Mouse (Mus musculus): ENCODE measurements around the gene D930048N14Rik. TPM values are rescaled to one million over a fixed set of nuclear protein-coding genes. Genes with fewer than 3 reads are reported as not detected.
A peak's percentile ranks its signal among the peaks of the same experiment; 100 is the strongest.
"Not testable (repeated sequence)": the region's sequence is repeated elsewhere in the genome, so short reads cannot be mapped to it uniquely, and the experiment has no call there.

Gene D930048N14Rik
- polyA plus RNA-seq, 1 experiment from 2014 or later: 0.97 TPM

DNA sequence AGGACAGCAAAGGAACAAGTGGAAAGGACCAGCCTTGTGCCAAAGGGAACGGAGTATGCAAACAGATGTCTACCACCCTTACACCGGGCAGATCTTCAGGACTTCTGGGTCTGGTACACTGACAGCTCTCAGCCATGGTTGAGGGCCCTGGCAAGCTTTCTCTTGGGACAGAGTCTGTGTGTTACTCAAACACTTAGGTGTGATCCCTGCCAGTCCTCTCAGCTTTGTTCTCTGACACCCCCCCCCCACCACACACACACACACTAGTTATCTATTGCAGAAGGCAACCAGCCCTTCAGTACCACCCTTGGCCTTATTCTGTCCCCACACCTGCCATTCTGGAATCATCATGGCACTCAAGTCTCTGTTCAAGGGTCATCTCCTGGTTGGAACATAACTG, 29.0 kb upstream of the D930048N14Rik start:
- H3K36me3 ChIP-seq (ENCODE audit: control insufficient read depth, insufficient read depth, low read length): peaks cover 36% of the 10 kb centered on the region
- H3K27me3 ChIP-seq (ENCODE audit: control insufficient read depth, insufficient read depth, low read length): no peaks in the 10 kb centered on the region
- no peak for ATAC-seq (replicated peaks; ENCODE audit: insufficient number of reproducible peaks, low FRiP score, low TSS enrichment)
- peaks cover 16% of the 10 kb centered on the region; the same call in 1 of the 2 replicates for H3K4me1 ChIP-seq (ENCODE audit: control insufficient read depth, insufficient read depth, low read length)
- no peak overlapping the region for H3K27ac ChIP-seq (ENCODE audit: low read depth, low read length)
- H3K9ac ChIP-seq (ENCODE audit: low read depth, low read length): no peak overlapping the region
- H3K9me3 ChIP-seq (replicated peaks; ENCODE audit: control insufficient read depth, low read length): no peaks in the 10 kb centered on the region
- H3K4me3 ChIP-seq (ENCODE audit: low read depth, low read length): no peak overlapping the region
- H3K4me2 ChIP-seq: no peak overlapping the region
- WGBS (ENCODE audit: insufficient replicate concordance): 97% methylated on average over 2 of the region's 2 CpGs

DNA sequence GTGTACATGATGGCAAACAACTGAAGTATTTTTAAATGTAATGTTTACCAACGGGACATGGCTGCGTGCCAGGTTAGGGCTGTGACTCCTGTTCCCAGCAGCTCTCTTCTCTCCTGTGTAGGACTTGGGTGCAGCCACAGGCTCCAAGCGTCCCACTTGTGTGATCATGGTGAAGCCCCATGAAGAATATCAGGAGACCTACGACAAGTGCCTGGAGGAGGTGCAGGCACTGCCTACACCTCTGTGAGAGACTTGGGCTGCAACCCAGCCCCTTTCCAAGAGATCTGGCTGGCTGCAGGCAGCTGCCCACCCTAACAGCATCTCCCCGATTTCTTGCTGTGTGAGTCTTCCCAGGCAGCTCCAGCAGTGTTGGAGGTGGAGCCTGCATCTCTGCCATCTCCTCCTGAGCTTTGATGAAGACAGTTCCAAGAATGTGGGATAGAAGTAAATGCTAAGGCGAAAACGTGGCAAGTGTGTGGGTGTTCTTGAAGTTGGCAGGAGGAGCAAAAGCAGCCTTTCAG, 27.7 kb upstream of the D930048N14Rik start:
- Histone ChIP-seq H3K4me3 (ENCODE audit: low read depth, low read length) (no peak overlapping the region), H3K36me3 (ENCODE audit: control insufficient read depth, insufficient read depth, low read length) (peaks cover 40% of the 10 kb centered on the region), H3K27me3 (ENCODE audit: control insufficient read depth, insufficient read depth, low read length) (no peaks in the 10 kb centered on the region), H3K9me3 (replicated peaks; ENCODE audit: control insufficient read depth, low read length) (no peaks in the 10 kb centered on the region), H3K9ac (ENCODE audit: low read depth, low read length) (no peak overlapping the region), H3K4me2 (no peak overlapping the region), H3K27ac (ENCODE audit: low read depth, low read length) (no peak overlapping the region), H3K4me1 (ENCODE audit: control insufficient read depth, insufficient read depth, low read length) (peaks cover 16% of the 10 kb centered on the region; the same call in 1 of the 2 replicates)
- no peak for ATAC-seq (replicated peaks; ENCODE audit: insufficient number of reproducible peaks, low FRiP score, low TSS enrichment)
- 84% methylated on average over 7 of the region's 7 CpGs for WGBS (ENCODE audit: insufficient replicate concordance)

DNA sequence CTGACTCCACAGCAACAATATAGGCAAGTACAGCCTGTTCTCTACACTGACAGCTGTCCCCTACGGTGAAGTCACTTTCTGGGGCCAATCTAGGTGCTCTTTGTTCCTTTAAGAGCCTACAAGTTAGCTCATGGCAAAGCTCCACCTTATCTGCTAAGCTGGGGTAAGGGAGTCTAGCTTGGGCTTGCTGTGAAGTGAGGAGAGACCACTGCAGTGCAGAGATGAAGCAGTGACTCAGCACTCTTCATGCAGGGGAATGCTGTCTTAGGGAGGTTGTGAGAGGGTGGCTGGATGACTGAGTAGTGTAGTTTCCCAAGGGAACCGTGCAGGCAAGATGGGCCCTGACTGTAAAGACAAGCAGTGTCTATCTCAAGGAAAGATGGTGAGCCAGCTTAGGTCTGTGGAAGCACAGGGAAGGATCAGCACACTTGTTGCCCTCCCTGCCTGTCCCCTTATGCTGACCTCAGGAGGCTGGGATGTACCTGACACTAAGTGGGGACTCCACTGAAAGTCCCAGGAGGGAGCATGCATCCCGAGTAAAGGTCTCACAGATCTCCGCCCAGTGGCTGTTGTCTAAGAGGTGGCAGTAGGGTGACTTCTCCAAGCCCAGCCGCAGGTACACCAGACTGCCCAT, 25.4 kb upstream of the D930048N14Rik start:
- Histone ChIP-seq H3K4me2 (no peak overlapping the region), H3K27me3 (ENCODE audit: control insufficient read depth, insufficient read depth, low read length) (no peaks in the 10 kb centered on the region), H3K9me3 (replicated peaks; ENCODE audit: control insufficient read depth, low read length) (no peaks in the 10 kb centered on the region), H3K4me1 (ENCODE audit: control insufficient read depth, insufficient read depth, low read length) (peaks cover 15% of the 10 kb centered on the region; the same call in 1 of the 2 replicates), H3K27ac (ENCODE audit: low read depth, low read length) (no peak overlapping the region), H3K9ac (ENCODE audit: low read depth, low read length) (no peak overlapping the region), H3K4me3 (ENCODE audit: low read depth, low read length) (no peak overlapping the region), H3K36me3 (ENCODE audit: control insufficient read depth, insufficient read depth, low read length) (peaks cover 45% of the 10 kb centered on the region)
- 0 out of 2 replicates have a peak, but pooled peaks have one; percentile 15 for ATAC-seq (replicated peaks; ENCODE audit: insufficient number of reproducible peaks, low FRiP score, low TSS enrichment)
- WGBS (ENCODE audit: insufficient replicate concordance): 76% methylated on average over 5 of the region's 5 CpGs

DNA sequence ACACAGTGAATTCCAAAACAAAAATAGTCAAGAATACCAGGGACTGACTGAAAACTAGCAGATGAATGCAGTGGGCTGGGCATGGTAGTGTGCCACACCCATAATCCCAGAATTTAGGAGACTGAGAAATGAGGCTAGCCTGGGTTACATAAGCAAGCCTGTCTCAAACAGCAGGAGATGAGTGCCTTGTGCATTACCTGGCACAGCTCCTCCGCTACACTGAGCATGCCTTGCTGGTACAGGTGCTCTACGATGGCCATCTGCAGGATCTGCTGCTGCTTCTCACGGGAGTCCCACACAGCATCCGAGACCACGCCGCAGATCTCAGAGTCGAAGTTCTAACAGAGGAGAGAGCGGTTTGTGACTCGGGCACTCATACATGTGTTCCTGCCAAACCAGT, 23.3 kb upstream of the D930048N14Rik start:
- no peaks in the 10 kb centered on the region for H3K27me3 ChIP-seq (ENCODE audit: control insufficient read depth, insufficient read depth, low read length)
- 89% methylated on average over 9 of the region's 9 CpGs for WGBS (ENCODE audit: insufficient replicate concordance)
- H3K4me1 ChIP-seq (ENCODE audit: control insufficient read depth, insufficient read depth, low read length): peaks cover 4% of the 10 kb centered on the region; the same call in 1 of the 2 replicates
- no peak overlapping the region for H3K4me2 ChIP-seq
- H3K27ac ChIP-seq (ENCODE audit: low read depth, low read length): no peak overlapping the region
- no peak overlapping the region for H3K9ac ChIP-seq (ENCODE audit: low read depth, low read length)
- no peaks in the 10 kb centered on the region for H3K9me3 ChIP-seq (replicated peaks; ENCODE audit: control insufficient read depth, low read length)
- no peak overlapping the region for H3K4me3 ChIP-seq (ENCODE audit: low read depth, low read length)
- H3K36me3 ChIP-seq (ENCODE audit: control insufficient read depth, insufficient read depth, low read length): peaks cover 41% of the 10 kb centered on the region
- no peak for ATAC-seq (replicated peaks; ENCODE audit: insufficient number of reproducible peaks, low FRiP score, low TSS enrichment)

DNA sequence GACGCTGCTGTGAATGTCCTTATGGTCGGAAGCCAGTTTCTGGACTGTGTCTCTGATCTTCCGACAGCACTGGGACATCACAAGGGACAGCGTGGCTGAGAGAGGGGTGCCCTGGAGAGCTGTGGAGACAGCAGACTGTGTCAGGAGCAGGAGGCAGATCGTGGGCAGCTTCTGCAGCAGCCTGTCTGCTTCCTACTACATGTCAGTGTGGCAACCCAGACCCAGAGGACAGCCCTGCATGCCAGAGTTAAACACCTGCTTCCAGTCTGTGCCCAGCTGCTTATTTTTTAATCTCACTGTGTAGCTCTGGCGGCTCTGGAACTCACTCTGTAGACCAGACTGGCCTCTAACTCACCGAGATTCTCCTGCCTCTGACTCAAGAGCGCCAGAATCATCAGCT, 22.8 kb upstream of the D930048N14Rik start:
- WGBS (ENCODE audit: insufficient replicate concordance): 78% methylated on average over 8 of the region's 8 CpGs
- no peak overlapping the region for H3K9ac ChIP-seq (ENCODE audit: low read depth, low read length)
- H3K4me1 ChIP-seq (ENCODE audit: control insufficient read depth, insufficient read depth, low read length): peaks cover 4% of the 10 kb centered on the region; the same call in 1 of the 2 replicates
- no peak overlapping the region for H3K27ac ChIP-seq (ENCODE audit: low read depth, low read length)
- H3K4me2 ChIP-seq: no peak overlapping the region
- H3K36me3 ChIP-seq (ENCODE audit: control insufficient read depth, insufficient read depth, low read length): peaks cover 36% of the 10 kb centered on the region
- ATAC-seq (replicated peaks; ENCODE audit: insufficient number of reproducible peaks, low FRiP score, low TSS enrichment): no peak
- H3K4me3 ChIP-seq (ENCODE audit: low read depth, low read length): no peak overlapping the region
- no peaks in the 10 kb centered on the region for H3K27me3 ChIP-seq (ENCODE audit: control insufficient read depth, insufficient read depth, low read length)
- H3K9me3 ChIP-seq (replicated peaks; ENCODE audit: control insufficient read depth, low read length): no peaks in the 10 kb centered on the region

DNA sequence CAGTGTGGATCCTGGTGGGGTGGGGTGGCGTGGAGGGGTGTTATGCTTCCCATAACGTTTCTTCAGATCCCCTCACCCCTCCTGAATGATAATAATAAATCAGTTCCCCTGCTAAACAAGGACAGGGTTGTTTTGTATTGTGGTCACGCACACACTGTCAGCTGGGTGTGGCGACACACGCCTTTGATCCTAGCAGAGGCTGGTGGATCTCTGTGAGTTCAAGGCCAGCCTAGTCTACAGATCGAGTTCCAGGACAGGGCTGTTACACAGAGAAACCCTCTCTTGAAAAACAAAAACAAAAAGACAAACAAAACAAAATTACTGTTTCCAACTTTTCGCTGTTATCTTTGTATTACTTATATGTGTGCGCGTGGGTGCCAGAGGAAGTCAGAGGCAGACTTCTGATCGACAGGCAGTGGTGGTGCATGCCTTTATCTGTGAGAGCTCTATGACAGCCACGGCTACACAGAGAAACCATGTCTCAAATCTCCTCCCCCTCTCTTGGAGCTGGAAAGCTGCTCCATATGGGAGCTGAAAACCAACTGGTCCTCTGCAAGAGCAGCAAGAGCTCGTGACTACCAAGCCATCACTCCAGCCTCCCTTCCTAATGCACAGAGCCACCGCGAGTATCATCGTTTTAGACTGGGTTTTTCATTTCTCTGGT, 21.0 kb upstream of the D930048N14Rik start:
- no peaks in the 10 kb centered on the region for H3K9me3 ChIP-seq (replicated peaks; ENCODE audit: control insufficient read depth, low read length)
- H3K9ac ChIP-seq (ENCODE audit: low read depth, low read length): no peak overlapping the region
- no peak overlapping the region for H3K4me2 ChIP-seq
- no peaks in the 10 kb centered on the region for H3K27me3 ChIP-seq (ENCODE audit: control insufficient read depth, insufficient read depth, low read length)
- ATAC-seq (replicated peaks; ENCODE audit: insufficient number of reproducible peaks, low FRiP score, low TSS enrichment): no peak
- peaks cover 4% of the 10 kb centered on the region; the same call in 1 of the 2 replicates for H3K4me1 ChIP-seq (ENCODE audit: control insufficient read depth, insufficient read depth, low read length)
- H3K27ac ChIP-seq (ENCODE audit: low read depth, low read length): no peak overlapping the region
- 81% methylated on average over 15 of the region's 15 CpGs for WGBS (ENCODE audit: insufficient replicate concordance)
- no peak overlapping the region for H3K4me3 ChIP-seq (ENCODE audit: low read depth, low read length)
- H3K36me3 ChIP-seq (ENCODE audit: control insufficient read depth, insufficient read depth, low read length): peaks cover 19% of the 10 kb centered on the region

DNA sequence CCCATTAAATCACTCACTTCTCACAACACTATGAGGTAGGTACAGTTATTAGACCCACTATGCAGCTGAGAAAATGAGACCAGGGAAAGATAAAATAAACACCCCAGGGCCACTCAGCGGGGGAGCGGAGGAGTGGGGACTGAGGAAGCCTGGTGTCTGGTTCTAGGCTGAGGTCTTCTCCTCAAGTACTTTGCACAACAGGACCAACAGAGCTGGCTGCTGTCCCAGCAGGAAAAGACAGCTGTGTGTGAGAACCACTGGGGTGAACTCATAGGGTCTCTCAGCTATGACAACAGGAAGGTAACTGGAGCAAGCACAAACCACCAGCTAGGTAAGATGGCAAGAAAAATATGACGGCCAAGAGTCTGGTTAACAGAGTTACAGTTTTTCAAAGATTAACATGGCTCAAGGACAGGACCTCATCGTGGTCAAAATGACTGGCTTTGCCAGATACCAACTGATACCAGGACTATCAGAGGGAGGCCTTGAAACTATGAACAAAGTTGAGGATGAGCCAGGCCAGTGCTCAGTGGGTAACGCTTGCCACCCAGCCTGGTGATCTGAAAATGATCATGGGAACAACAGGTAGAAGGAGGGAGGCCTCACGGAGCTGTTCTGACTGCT, 18.5 kb upstream of the D930048N14Rik start:
- Histone ChIP-seq H3K4me1 (ENCODE audit: control insufficient read depth, insufficient read depth, low read length) (peaks cover 6% of the 10 kb centered on the region; the same call in 1 of the 2 replicates), H3K4me2 (no peak overlapping the region), H3K27ac (ENCODE audit: low read depth, low read length) (no peak overlapping the region), H3K9ac (ENCODE audit: low read depth, low read length) (no peak overlapping the region), H3K27me3 (ENCODE audit: control insufficient read depth, insufficient read depth, low read length) (no peaks in the 10 kb centered on the region), H3K9me3 (replicated peaks; ENCODE audit: control insufficient read depth, low read length) (no peaks in the 10 kb centered on the region), H3K36me3 (ENCODE audit: control insufficient read depth, insufficient read depth, low read length) (peaks cover 9% of the 10 kb centered on the region; the same call in 1 of the 2 replicates), H3K4me3 (ENCODE audit: low read depth, low read length) (no peak overlapping the region)
- ATAC-seq (replicated peaks; ENCODE audit: insufficient number of reproducible peaks, low FRiP score, low TSS enrichment): no peak
- 85% methylated on average over 6 of the region's 6 CpGs for WGBS (ENCODE audit: insufficient replicate concordance)

DNA sequence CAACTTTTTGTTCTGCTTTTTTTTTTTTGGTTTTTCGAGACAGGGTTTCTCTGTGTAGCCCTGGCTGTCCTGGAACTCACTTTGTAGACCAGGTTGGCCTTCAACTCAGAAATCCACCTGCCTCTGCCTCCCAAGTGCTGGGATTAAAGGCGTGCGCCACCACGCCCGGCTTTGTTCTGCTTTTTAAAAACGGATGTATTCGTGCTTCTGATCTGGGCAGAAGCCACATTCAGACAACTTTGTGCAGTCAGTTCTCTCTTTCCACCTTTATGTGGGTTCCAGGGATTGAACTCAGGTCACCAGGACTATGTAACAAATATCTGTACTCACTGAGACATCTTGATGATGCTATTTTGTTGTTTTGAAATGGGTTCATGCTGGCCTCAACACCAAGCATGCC, 17.6 kb upstream of the D930048N14Rik start:
- 93% methylated on average over 7 of the region's 7 CpGs for WGBS (ENCODE audit: insufficient replicate concordance)

More for the DNA sequence above, 17.6 kb upstream of the D930048N14Rik start:
- not testable (repeated sequence) for H3K4me2 ChIP-seq; ATAC-seq (replicated peaks; ENCODE audit: insufficient number of reproducible peaks, low FRiP score, low TSS enrichment); H3K9ac ChIP-seq (ENCODE audit: low read depth, low read length); H3K36me3 ChIP-seq (ENCODE audit: control insufficient read depth, insufficient read depth, low read length); H3K4me3 ChIP-seq (ENCODE audit: low read depth, low read length); H3K4me1 ChIP-seq (ENCODE audit: control insufficient read depth, insufficient read depth, low read length); H3K27ac ChIP-seq (ENCODE audit: low read depth, low read length); H3K9me3 ChIP-seq (replicated peaks; ENCODE audit: control insufficient read depth, low read length); H3K27me3 ChIP-seq (ENCODE audit: control insufficient read depth, insufficient read depth, low read length)

Measured in heart, embryonic 11.5 days (tissue).